Mouse (Mus musculus): ENCODE data around the gene Col8a1. TPM values are rescaled to one million over a fixed set of nuclear protein-coding genes. Genes with fewer than 3 reads are reported as not detected.

The Col8a1 gene
- total RNA-seq, 2 experiments from 2014 or later, result 0.34 to 0.69 TPM

- no peak for TF ChIP-seq CTCF (conservative IDR thresholded peaks at IDR 0.05)
- Histone ChIP-seq H3K27ac (no peak overlapping the region), H3K4me3 (no peak overlapping the region)
- DNase-seq (ENCODE audit: low spot score in 2 of 2), result no peak
These were observed 178.7 kb downstream of the Col8a1 start for GRCm38 (mm10) chr16:57575764-57576388.

Other genes starting within 250 kb of the Col8a1 start
- gene Cmss1, start 147.9 kb downstream of the Col8a1 start, total RNA-seq (2021), result 10 to 100 TPM; 16.2 to 16.3 TPM